Mouse (Mus musculus) forebrain, embryonic 12.5 days (tissue): ENCODE results near the gene Gm20388. TPM values are rescaled to one million over a fixed set of nuclear protein-coding genes. Genes with fewer than 3 reads are reported as not detected.

ENCODE experiments used
- ATAC-seq: fragments of 200-750 bp; cut with Nextera tagmentation; 2 replicates; pipeline ENCODE4 v1.8.0; 2017; ENCODE audit warnings: moderate TSS enrichment; ENCODE audit not compliant: low FRiP score
- H3K27ac ChIP-seq: fragments of 300-500 bp; sonication (generic); 2 replicates; pipeline ENCODE4 v1.5.1; 2016; ENCODE audit warnings: mild to moderate bottlenecking
- H3K27me3 ChIP-seq: fragments of 300-500 bp; sonication (generic); 2 replicates; pipeline ENCODE4 v1.6.1; 2016; ENCODE audit warnings: mild to moderate bottlenecking
- H3K36me3 ChIP-seq: fragments of 300-500 bp; sonication (generic); replicated peaks from 2 replicates; pipeline ENCODE4 v1.6.1; 2016; ENCODE audit warnings: mild to moderate bottlenecking
- H3K4me1 ChIP-seq: fragments of 300-500 bp; sonication (generic); 2 replicates; pipeline ENCODE4 v1.6.1; 2016
- H3K4me2 ChIP-seq: fragments of 300-500 bp; sonication (generic); 2 replicates; pipeline ENCODE4 v1.6.1; 2016; ENCODE audit warnings: mild to moderate bottlenecking, moderate library complexity
- H3K4me3 ChIP-seq: fragments of 300-500 bp; sonication (generic); replicated peaks from 2 replicates; pipeline ENCODE4 v1.5.1; 2016; ENCODE audit warnings: mild to moderate bottlenecking
- H3K9ac ChIP-seq: fragments of 300-500 bp; sonication (generic); 2 replicates; pipeline ENCODE4 v1.6.1; 2016; ENCODE audit warnings: mild to moderate bottlenecking
- H3K9me3 ChIP-seq: fragments of 300-500 bp; sonication (generic); 2 replicates; pipeline ENCODE4 v1.6.1; 2016
- WGBS: fragments of 180-500 bp; shearing (Covaris S2); methylation state at CpG from one replicate; pipeline ENCODE4 v1.1.7; 2016; 5-methylcytosine and 5-hydroxymethylcytosine counted together
- polyA plus RNA-seq: library from polyadenylated mRNA; unstranded; fragments of >200 nt; fragmentation: Nextera tagmentation; extraction: Ambion mirVana; gene quantifications from 2 replicates; pipeline ENCODE4 v1.2.1, GENCODE M21; 2016

The Gm20388 gene
- polyA plus RNA-seq, 1 experiment from 2014 or later, result not detected

GRCm38 (mm10) chr8:122301866-122302265 is 2391.2 kb downstream of the Gm20388 start:
- Histone ChIP-seq H3K27ac (no peak overlapping the region), H3K9me3 (no peaks in the 10 kb centered on the region), H3K27me3 (peaks cover 11% of the 10 kb centered on the region), H3K36me3 (no peaks in the 10 kb centered on the region), H3K4me3 (no peak overlapping the region), H3K4me1 (peaks cover 30% of the 10 kb centered on the region), H3K4me2 (no peak overlapping the region), H3K9ac (no peak overlapping the region)
- no peak for ATAC-seq
- 82% methylated on average over 5 of the region's 5 CpGs for WGBS

- H3K4me2 ChIP-seq, result no peak overlapping the region
- H3K27ac ChIP-seq, result no peak overlapping the region
- H3K9me3 ChIP-seq, result no peaks in the 10 kb centered on the region
- peaks cover 22% of the 10 kb centered on the region for H3K4me1 ChIP-seq
- H3K4me3 ChIP-seq, result no peak overlapping the region
- peaks cover 6% of the 10 kb centered on the region for H3K27me3 ChIP-seq
- no peaks in the 10 kb centered on the region for H3K36me3 ChIP-seq
- no peak overlapping the region for H3K9ac ChIP-seq
- no peak for ATAC-seq
- 82% methylated on average over 6 of the region's 6 CpGs for WGBS
Measured at GRCm38 (mm10) chr8:122303451-122303850, 2392.8 kb downstream of the Gm20388 start.

- Histone ChIP-seq H3K4me2 (no peak overlapping the region), H3K36me3 (no peaks in the 10 kb centered on the region), H3K9ac (no peak overlapping the region), H3K27me3 (peaks cover 6% of the 10 kb centered on the region), H3K4me3 (no peak overlapping the region), H3K4me1 (peaks cover 22% of the 10 kb centered on the region), H3K27ac (no peak overlapping the region), H3K9me3 (no peaks in the 10 kb centered on the region)
- ATAC-seq, result no peak
- 22% methylated on average over 3 of the region's 3 CpGs for WGBS
Measured at GRCm38 (mm10) chr8:122304058-122304457, 2393.4 kb downstream of the Gm20388 start.

- no peak overlapping the region for H3K27ac ChIP-seq
- WGBS, result 79% methylated on average over 26 of the region's 26 CpGs
- no peak for ATAC-seq
- H3K36me3 ChIP-seq, result no peaks in the 10 kb centered on the region
- no peak overlapping the region for H3K9ac ChIP-seq
- no peak overlapping the region for H3K4me2 ChIP-seq
- H3K9me3 ChIP-seq, result no peaks in the 10 kb centered on the region
- peaks cover 21% of the 10 kb centered on the region for H3K4me1 ChIP-seq
- peaks cover 6% of the 10 kb centered on the region for H3K27me3 ChIP-seq
- H3K4me3 ChIP-seq, result no peak overlapping the region
Measured at GRCm38 (mm10) chr8:122306660-122307399, 2396.2 kb downstream of the Gm20388 start.

- 0 out of 2 replicates have a peak overlapping the region, but pooled peaks have one; percentile 37 for H3K27ac ChIP-seq
Measured at GRCm38 (mm10) chr8:122307836-122308235, 2397.2 kb downstream of the Gm20388 start.

GRCm38 (mm10) chr8:122309272-122309671 is 2398.6 kb downstream of the Gm20388 start:
- H3K9ac ChIP-seq, result no peak overlapping the region

More at GRCm38 (mm10) chr8:122307836-122308235, 2397.2 kb downstream of the Gm20388 start:
- Histone ChIP-seq H3K4me3 (no peak overlapping the region), H3K4me1 (peaks cover 11% of the 10 kb centered on the region; the same call in 1 of the 2 replicates), H3K36me3 (no peaks in the 10 kb centered on the region), H3K9ac (peak overlapping the region; percentile 7; the same call in 1 of the 2 replicates), H3K27me3 (peaks cover 6% of the 10 kb centered on the region), H3K4me2 (no peak overlapping the region), H3K9me3 (no peaks in the 10 kb centered on the region)
- no peak for ATAC-seq
- WGBS, result 80% methylated on average over 8 of the region's 8 CpGs

GRCm38 (mm10) chr8:122311115-122311514 is 2400.5 kb downstream of the Gm20388 start:
- H3K36me3 ChIP-seq, result no peaks in the 10 kb centered on the region
- H3K4me2 ChIP-seq, result no peak overlapping the region
- H3K9me3 ChIP-seq, result no peaks in the 10 kb centered on the region
- no peaks in the 10 kb centered on the region for H3K27me3 ChIP-seq
- WGBS, result 90% methylated on average over 2 of the region's 2 CpGs
- no peak overlapping the region for H3K9ac ChIP-seq
- no peak overlapping the region for H3K27ac ChIP-seq
- no peak overlapping the region for H3K4me3 ChIP-seq
- no peak for ATAC-seq
- peaks cover 3% of the 10 kb centered on the region; the same call in 1 of the 2 replicates for H3K4me1 ChIP-seq

More at GRCm38 (mm10) chr8:122309272-122309671, 2398.6 kb downstream of the Gm20388 start:
- no peak for ATAC-seq
- no peaks in the 10 kb centered on the region for H3K9me3 ChIP-seq
- peaks cover 6% of the 10 kb centered on the region for H3K27me3 ChIP-seq
- H3K4me3 ChIP-seq, result no peak overlapping the region
- no peak overlapping the region for H3K4me2 ChIP-seq
- H3K27ac ChIP-seq, result no peak overlapping the region
- peaks cover 8% of the 10 kb centered on the region; the same call in 1 of the 2 replicates for H3K4me1 ChIP-seq
- no peaks in the 10 kb centered on the region for H3K36me3 ChIP-seq
- WGBS, result 89% methylated on average over 12 of the region's 12 CpGs

GRCm38 (mm10) chr8:122312553-122312952 is 2401.9 kb downstream of the Gm20388 start:
- Histone ChIP-seq H3K27ac (no peak overlapping the region), H3K9me3 (no peaks in the 10 kb centered on the region), H3K4me1 (peaks cover 4% of the 10 kb centered on the region; the same call in 1 of the 2 replicates), H3K4me2 (no peak overlapping the region), H3K36me3 (no peaks in the 10 kb centered on the region), H3K9ac (no peak overlapping the region), H3K4me3 (no peak overlapping the region), H3K27me3 (no peaks in the 10 kb centered on the region)
- ATAC-seq, result no peak
- WGBS, result 77% methylated on average over 2 of the region's 2 CpGs

GRCm38 (mm10) chr8:122313310-122313709 is 2402.7 kb downstream of the Gm20388 start:
- Histone ChIP-seq H3K27ac (no peak overlapping the region), H3K4me1 (peaks cover 6% of the 10 kb centered on the region; the same call in 1 of the 2 replicates), H3K4me2 (no peak overlapping the region), H3K9me3 (no peaks in the 10 kb centered on the region), H3K9ac (no peak overlapping the region), H3K27me3 (no peaks in the 10 kb centered on the region), H3K4me3 (no peak overlapping the region), H3K36me3 (no peaks in the 10 kb centered on the region)
- 75% methylated on average over 12 of the region's 12 CpGs for WGBS
- ATAC-seq, result no peak

GRCm38 (mm10) chr8:122314899-122315496 is 2404.4 kb downstream of the Gm20388 start:
- Histone ChIP-seq H3K9ac (no peak overlapping the region), H3K4me3 (no peak overlapping the region), H3K36me3 (no peaks in the 10 kb centered on the region), H3K4me1 (peaks cover 6% of the 10 kb centered on the region; the same call in 1 of the 2 replicates), H3K9me3 (no peaks in the 10 kb centered on the region), H3K4me2 (no peak overlapping the region), H3K27me3 (peaks cover 4% of the 10 kb centered on the region; the same call in 1 of the 2 replicates), H3K27ac (no peak overlapping the region)
- no peak for ATAC-seq
- 83% methylated on average over 13 of the region's 13 CpGs for WGBS

- H3K4me1 ChIP-seq, result peaks cover 18% of the 10 kb centered on the region
- 58% methylated on average over 2 of the region's 2 CpGs for WGBS
- no peak for ATAC-seq
Measured at GRCm38 (mm10) chr8:122316402-122316801, 2405.8 kb downstream of the Gm20388 start.

GRCm38 (mm10) chr8:122317918-122318475 is 2407.4 kb downstream of the Gm20388 start:
- Histone ChIP-seq H3K27ac (no peak overlapping the region), H3K4me1 (peaks cover 21% of the 10 kb centered on the region), H3K9me3 (no peaks in the 10 kb centered on the region), H3K36me3 (no peaks in the 10 kb centered on the region), H3K4me3 (no peak overlapping the region), H3K4me2 (no peak overlapping the region), H3K9ac (no peak overlapping the region), H3K27me3 (peaks cover 4% of the 10 kb centered on the region; the same call in 1 of the 2 replicates)
- 52% methylated on average over 8 of the region's 8 CpGs for WGBS
- no peak for ATAC-seq

More at GRCm38 (mm10) chr8:122316402-122316801, 2405.8 kb downstream of the Gm20388 start:
- Histone ChIP-seq H3K36me3 (no peaks in the 10 kb centered on the region), H3K9me3 (no peaks in the 10 kb centered on the region), H3K9ac (no peak overlapping the region), H3K27me3 (peaks cover 4% of the 10 kb centered on the region; the same call in 1 of the 2 replicates), H3K27ac (no peak overlapping the region), H3K4me2 (no peak overlapping the region), H3K4me3 (no peak overlapping the region)
